Mouse (Mus musculus) heart, embryonic 11.5 days (tissue): ENCODE data around the gene Synpo2. TPM values are rescaled to one million over a fixed set of nuclear protein-coding genes. Genes with fewer than 3 reads are reported as not detected.

Experiments
- ATAC-seq: fragments of 200-750 bp; cut with Nextera tagmentation; replicated peaks from 2 replicates; pipeline ENCODE4 v1.8.0; 2017; ENCODE audit warnings: moderate library complexity; ENCODE audit not compliant: insufficient number of reproducible peaks, low FRiP score, low TSS enrichment
- H3K27ac ChIP-seq: fragments of 300-500 bp; sonication (generic); 2 replicates; pipeline ENCODE4 v1.5.1; 2014; ENCODE audit warnings: mild to moderate bottlenecking, low read depth, low read length
- H3K27me3 ChIP-seq: fragments of 300-500 bp; sonication (generic); 2 replicates; pipeline ENCODE4 v1.6.1; 2014; ENCODE audit warnings: mild to moderate bottlenecking, low read length, mixed read lengths; ENCODE audit not compliant: control insufficient read depth, insufficient read depth
- H3K36me3 ChIP-seq: fragments of 300-500 bp; sonication (generic); 2 replicates; pipeline ENCODE4 v1.6.1; 2014; ENCODE audit warnings: mild to moderate bottlenecking, low read length, moderate library complexity, mixed read lengths; ENCODE audit not compliant: control insufficient read depth, insufficient read depth
- H3K4me1 ChIP-seq: fragments of 300-500 bp; sonication (generic); 2 replicates; pipeline ENCODE4 v1.6.1; 2014; ENCODE audit warnings: low read length; ENCODE audit not compliant: control insufficient read depth, insufficient read depth
- H3K4me2 ChIP-seq: fragments of 300-500 bp; sonication (generic); 2 replicates; pipeline ENCODE4 v1.6.1; 2014; ENCODE audit warnings: mild to moderate bottlenecking, moderate library complexity
- H3K4me3 ChIP-seq: fragments of 300-500 bp; sonication (generic); 2 replicates; pipeline ENCODE4 v1.5.1; 2014; ENCODE audit warnings: low read depth, low read length
- H3K9ac ChIP-seq: fragments of 300-500 bp; sonication (generic); 2 replicates; pipeline ENCODE4 v1.6.1; 2014; ENCODE audit warnings: mild to moderate bottlenecking, low read depth, low read length, moderate library complexity
- H3K9me3 ChIP-seq: fragments of 300-500 bp; sonication (generic); replicated peaks from 2 replicates; pipeline ENCODE4 v1.6.1; 2016; ENCODE audit warnings: low read length; ENCODE audit not compliant: control insufficient read depth
- WGBS: fragments of 180-500 bp; shearing (Covaris S2); extraction: QIAGEN DNeasy Blood & Tissue Kit; methylation state at CpG from one replicate; pipeline ENCODE4 v1.1.7; 2014; ENCODE audit not compliant: insufficient replicate concordance; 5-methylcytosine and 5-hydroxymethylcytosine counted together
- polyA plus RNA-seq: library from polyadenylated mRNA; unstranded; fragments of >200 nt; fragmentation: Nextera tagmentation; extraction: Ambion mirVana; gene quantifications from 2 replicates; pipeline ENCODE4 v1.2.1, GENCODE M21; 2014

Gene Synpo2
- polyA plus RNA-seq, 1 experiment from 2014 or later = 21.8 TPM

DNA sequence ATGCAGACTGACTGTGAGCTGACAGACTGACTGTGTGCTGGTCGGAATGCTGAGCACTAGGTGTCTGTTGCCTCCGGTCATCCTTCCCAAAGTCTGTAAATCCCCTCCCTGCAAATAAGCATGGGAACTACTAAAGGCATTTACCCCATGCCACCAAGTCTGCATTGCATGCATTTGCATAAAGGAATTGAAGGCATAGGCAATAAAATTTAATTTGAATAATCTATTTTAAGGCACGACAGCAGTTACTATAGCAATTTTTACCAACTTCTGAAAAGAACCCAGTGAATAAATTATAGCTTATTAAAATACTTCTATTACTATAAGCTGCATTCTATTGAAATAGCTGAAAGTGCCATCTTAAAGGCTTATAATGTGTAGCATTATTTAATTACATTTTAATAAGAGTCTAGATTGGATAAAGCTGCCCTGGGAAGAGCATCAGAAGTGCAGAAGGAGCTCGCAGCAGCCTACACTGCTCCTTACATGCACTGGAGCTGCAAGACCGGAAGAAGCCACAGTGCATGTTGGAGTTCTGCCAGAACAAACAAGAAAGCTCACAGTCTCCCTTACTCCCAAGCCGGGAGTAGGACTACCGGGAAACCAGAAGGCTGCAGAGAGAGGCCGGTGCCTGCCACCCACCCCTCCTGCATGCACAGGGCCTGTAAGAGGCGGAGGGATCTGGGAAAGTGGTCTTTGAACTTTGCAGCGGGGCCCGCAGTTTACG, 142.9 kb downstream of the Synpo2 start:
- no peak; the same call in 1 of the 2 replicates for ATAC-seq
- no peaks in the 10 kb centered on the region for H3K9me3 ChIP-seq
- no peak overlapping the region for H3K4me3 ChIP-seq
- H3K4me1 ChIP-seq = peaks cover 23% of the 10 kb centered on the region
- H3K27ac ChIP-seq = peak overlapping the region; percentile 88
- 37% methylated on average over 12 of the region's 12 CpGs for WGBS
- H3K9ac ChIP-seq = no peak overlapping the region
- no peaks in the 10 kb centered on the region for H3K27me3 ChIP-seq
- no peaks in the 10 kb centered on the region for H3K36me3 ChIP-seq
- peak overlapping the region; percentile 10; the same call in 1 of the 2 replicates for H3K4me2 ChIP-seq

DNA sequence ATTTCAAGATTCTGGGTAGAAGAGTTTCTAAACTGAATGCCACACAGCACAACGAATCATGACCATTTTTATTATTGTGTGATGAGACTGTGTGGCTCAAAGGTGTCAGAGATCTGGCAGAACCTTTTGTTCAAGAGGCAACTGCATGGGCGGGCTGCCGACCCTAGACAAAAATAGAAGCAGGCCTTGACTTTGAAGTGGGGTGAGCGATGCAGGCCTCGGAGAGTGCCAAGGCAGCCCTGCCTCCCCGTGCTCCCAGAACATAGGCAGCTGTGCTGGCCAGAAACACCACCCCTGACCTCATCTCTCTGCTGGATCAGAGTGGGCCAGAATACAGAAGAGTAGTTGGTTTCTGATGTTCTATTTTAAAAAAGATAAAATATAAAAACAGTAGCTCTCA, 143.5 kb downstream of the Synpo2 start:
- H3K9ac ChIP-seq = no peak overlapping the region
- H3K4me2 ChIP-seq = peak overlapping the region; percentile 18; the same call in 1 of the 2 replicates
- H3K4me3 ChIP-seq = no peak overlapping the region
- H3K36me3 ChIP-seq = no peaks in the 10 kb centered on the region
- H3K9me3 ChIP-seq = no peaks in the 10 kb centered on the region
- H3K27me3 ChIP-seq = no peaks in the 10 kb centered on the region
- 20% methylated on average over 6 of the region's 6 CpGs for WGBS
- peaks cover 23% of the 10 kb centered on the region for H3K4me1 ChIP-seq
- H3K27ac ChIP-seq = peak overlapping the region; percentile 88
- 0 out of 2 replicates have a peak, but pooled peaks have one; percentile 53 for ATAC-seq

DNA sequence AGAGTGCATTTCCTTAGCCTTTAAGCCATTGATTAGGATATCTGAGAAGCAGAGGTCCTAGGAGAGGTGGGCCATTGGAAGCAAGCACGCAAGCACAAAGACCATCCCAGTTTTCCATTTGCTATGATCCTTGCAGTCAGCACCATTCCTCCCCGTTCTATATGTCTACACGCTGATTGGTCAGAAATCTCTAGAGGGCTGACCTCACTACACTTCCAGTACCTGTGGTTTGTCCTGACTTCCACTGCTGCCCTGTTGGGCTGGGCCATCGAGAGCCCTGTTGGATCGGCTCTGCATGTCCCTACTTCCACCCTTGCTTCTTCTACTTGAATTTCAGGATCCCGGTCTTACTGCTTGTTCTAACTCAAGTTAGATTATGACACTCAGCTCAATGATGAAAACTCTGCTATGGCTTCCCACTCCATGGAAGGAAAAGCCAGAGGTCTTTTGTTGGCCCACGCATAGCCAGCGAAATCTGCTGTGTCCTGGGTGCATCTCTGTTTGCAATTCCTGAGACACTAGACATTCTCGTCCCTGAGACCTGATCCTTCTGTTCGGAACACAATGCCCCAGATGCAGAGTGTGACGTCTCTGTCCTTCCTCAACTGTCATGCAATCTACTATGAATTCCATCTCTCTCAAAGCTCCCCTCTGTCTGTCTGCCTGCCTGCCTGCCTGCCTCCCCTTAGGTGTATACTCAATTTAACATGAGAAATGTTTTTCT, 146.5 kb downstream of the Synpo2 start:
- no peak overlapping the region for H3K4me3 ChIP-seq
- peaks cover 23% of the 10 kb centered on the region for H3K4me1 ChIP-seq
- whole genome bisulfite sequencing = 67% methylated on average over 11 of the region's 11 CpGs
- no peaks in the 10 kb centered on the region for H3K9me3 ChIP-seq
- H3K27me3 ChIP-seq = no peaks in the 10 kb centered on the region
- no peak for ATAC-seq
- no peak overlapping the region for H3K27ac ChIP-seq
- no peak overlapping the region for H3K9ac ChIP-seq
- H3K4me2 ChIP-seq = no peak overlapping the region
- no peaks in the 10 kb centered on the region for H3K36me3 ChIP-seq

DNA sequence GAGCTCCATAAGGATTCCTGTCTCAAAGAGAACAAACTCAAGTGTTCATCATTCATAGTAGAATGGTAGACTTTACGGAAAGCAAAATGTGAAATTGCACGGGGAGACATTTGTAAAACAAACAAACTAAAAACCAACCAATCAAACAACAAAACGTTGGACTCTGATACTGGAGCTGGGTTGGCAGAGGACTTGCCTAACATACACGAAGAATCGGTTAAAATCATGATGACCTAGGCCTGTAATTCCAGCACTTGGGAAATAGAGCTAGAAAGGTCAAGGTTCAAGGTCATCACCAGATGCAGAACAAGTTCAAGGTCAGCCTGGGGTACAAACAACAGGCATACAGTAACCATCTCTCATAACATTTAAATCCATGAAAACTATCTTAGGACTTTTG, 147.7 kb downstream of the Synpo2 start:
- H3K4me1 ChIP-seq = peaks cover 15% of the 10 kb centered on the region
- H3K4me3 ChIP-seq = no peak overlapping the region
- ATAC-seq = no peak
- H3K9me3 ChIP-seq = no peaks in the 10 kb centered on the region
- no peaks in the 10 kb centered on the region for H3K27me3 ChIP-seq
- H3K36me3 ChIP-seq = no peaks in the 10 kb centered on the region
- H3K27ac ChIP-seq = no peak overlapping the region
- WGBS = 86% methylated on average over 5 of the region's 5 CpGs
- no peak overlapping the region for H3K9ac ChIP-seq
- H3K4me2 ChIP-seq = no peak overlapping the region

DNA sequence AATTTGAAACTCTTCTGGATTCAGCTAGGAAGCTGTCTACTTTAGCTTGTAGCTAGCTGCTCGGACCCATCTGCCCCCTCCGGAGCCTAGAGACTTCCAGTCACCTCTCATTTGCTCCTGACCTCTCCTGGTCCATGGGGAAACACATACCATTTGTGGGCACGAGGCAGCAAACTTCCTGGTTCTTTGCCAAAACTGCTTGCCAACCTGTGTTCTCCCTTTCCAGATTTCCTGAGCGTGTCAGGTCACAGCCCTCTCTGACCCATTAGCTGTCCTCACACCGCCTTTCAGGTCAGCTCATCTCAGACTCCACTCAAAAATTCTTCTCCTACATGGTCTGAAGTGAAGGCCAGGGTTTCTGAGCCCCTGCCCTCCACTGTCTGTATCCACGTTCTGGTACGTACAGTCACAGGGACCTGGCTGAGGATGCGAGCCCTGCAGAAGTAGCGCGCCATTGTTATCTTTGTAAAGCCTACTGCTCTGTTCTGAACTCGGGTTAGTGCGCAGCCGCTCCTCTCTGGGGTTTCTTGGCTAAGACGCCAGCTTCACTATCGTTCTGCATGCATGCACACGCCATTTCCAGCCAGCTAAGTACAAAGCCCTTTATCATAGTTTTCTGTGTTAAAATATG, 150.0 kb downstream of the Synpo2 start:
- Histone ChIP-seq H3K4me1 (peaks cover 3% of the 10 kb centered on the region), H3K36me3 (no peaks in the 10 kb centered on the region), H3K27me3 (no peaks in the 10 kb centered on the region), H3K4me3 (no peak overlapping the region), H3K27ac (no peak overlapping the region), H3K9me3 (no peaks in the 10 kb centered on the region), H3K9ac (no peak overlapping the region), H3K4me2 (no peak overlapping the region)
- WGBS = 82% methylated on average over 16 of the region's 16 CpGs
- ATAC-seq = no peak

DNA sequence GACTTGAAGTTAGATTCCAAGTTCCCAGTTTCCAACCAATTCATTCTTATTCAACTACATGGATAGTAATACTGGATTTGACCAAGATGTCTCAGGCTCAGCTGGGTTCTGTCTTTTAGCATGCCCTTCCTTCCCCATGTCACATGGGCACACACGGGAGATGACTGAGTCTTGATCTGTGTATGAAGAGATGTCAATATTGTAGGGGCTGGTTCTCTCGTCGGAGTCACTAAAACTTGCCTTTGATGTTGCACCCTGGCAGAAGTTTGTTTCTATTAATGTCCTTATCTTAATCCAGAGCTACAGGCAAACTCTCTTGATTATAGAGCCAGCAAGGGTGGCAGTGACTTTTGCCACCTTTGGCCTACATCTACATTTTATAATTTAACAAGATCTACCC, 154.3 kb downstream of the Synpo2 start:
- no peak overlapping the region for H3K27ac ChIP-seq
- no peaks in the 10 kb centered on the region; the same call in 1 of the 2 replicates for H3K4me1 ChIP-seq
- 49% methylated on average over 3 of the region's 3 CpGs for WGBS
- ATAC-seq = no peak
- no peak overlapping the region for H3K4me2 ChIP-seq
- H3K27me3 ChIP-seq = no peaks in the 10 kb centered on the region
- no peaks in the 10 kb centered on the region for H3K36me3 ChIP-seq
- H3K9me3 ChIP-seq = no peaks in the 10 kb centered on the region
- no peak overlapping the region for H3K4me3 ChIP-seq
- H3K9ac ChIP-seq = no peak overlapping the region

DNA sequence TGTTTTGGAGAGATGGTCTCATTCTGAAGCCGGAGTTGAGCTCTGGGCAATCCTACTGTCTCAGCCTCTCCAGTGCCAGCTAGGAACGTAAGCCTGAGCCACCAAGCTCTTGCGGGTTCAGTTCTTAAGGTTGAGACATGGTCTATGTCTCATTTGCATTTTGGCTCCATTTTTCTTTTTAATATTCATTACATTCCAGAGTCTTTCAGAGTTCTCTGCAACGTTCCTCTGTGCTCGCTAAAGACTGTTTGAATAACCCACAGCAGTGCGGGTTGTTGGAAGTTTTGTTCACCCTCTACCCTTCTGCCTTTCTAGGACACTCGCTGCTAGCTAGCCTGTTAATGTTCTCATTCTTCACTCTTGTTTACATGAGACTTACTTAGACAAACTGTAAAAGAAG, 155.0 kb downstream of the Synpo2 start:
- Histone ChIP-seq H3K9me3 (no peaks in the 10 kb centered on the region), H3K9ac (no peak overlapping the region), H3K27ac (no peak overlapping the region), H3K27me3 (no peaks in the 10 kb centered on the region), H3K4me2 (no peak overlapping the region), H3K36me3 (no peaks in the 10 kb centered on the region), H3K4me1 (no peaks in the 10 kb centered on the region; the same call in 1 of the 2 replicates), H3K4me3 (no peak overlapping the region)
- ATAC-seq = no peak
- WGBS = 77% methylated on average over 7 of the region's 7 CpGs

DNA sequence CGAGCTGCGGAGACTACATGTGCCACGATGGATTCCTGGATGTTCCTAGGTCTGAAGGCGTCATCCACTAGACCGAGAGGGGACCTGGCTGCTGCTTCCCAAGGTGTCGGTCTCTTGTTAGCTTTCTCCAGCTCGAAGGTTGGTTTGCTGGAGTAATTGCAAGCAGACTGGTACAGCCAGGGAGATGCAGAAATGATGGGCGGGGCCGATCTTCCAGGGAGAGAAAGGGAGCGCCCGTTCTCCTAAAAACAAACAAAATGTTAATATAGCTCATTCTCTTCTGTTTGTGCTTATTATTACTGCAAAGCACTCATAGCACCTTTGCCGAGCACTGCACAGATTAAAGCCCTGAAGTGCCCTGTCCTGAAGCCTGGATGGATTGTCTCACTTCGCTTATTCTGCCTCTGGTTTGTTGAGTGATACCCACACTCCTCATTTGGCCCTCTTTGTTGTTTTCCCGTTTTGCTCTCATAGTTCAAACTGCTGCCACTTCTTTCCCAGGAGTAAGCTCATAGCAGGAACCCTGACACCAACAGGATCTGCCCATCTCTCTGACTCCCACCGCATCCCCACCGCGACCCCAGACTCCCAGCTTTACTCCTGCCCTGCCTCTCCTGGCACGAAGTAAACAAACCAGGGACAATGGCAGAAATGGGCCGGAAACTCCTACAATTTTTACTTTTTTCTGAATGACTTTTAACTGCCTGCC, 155.8 kb downstream of the Synpo2 start:
- Histone ChIP-seq H3K9ac (no peak overlapping the region), H3K4me2 (no peak overlapping the region), H3K4me3 (no peak overlapping the region), H3K9me3 (no peaks in the 10 kb centered on the region), H3K36me3 (no peaks in the 10 kb centered on the region), H3K4me1 (peaks cover 6% of the 10 kb centered on the region), H3K27ac (no peak overlapping the region), H3K27me3 (no peaks in the 10 kb centered on the region)
- 74% methylated on average over 19 of the region's 19 CpGs for WGBS
- ATAC-seq = no peak
